Mouse (Mus musculus) forebrain, embryonic 12.5 days (tissue): ENCODE results near the gene Phf23. TPM values are rescaled to one million over a fixed set of nuclear protein-coding genes. Genes with fewer than 3 reads are reported as not detected.

ENCODE experiments used
- ATAC-seq: fragments of 200-750 bp; cut with Nextera tagmentation; 2 replicates; pipeline ENCODE4 v1.8.0; 2017; ENCODE audit warnings: moderate TSS enrichment; ENCODE audit not compliant: low FRiP score
- H3K27ac ChIP-seq: fragments of 300-500 bp; sonication (generic); 2 replicates; pipeline ENCODE4 v1.5.1; 2016; ENCODE audit warnings: mild to moderate bottlenecking
- H3K27me3 ChIP-seq: fragments of 300-500 bp; sonication (generic); 2 replicates; pipeline ENCODE4 v1.6.1; 2016; ENCODE audit warnings: mild to moderate bottlenecking
- H3K36me3 ChIP-seq: fragments of 300-500 bp; sonication (generic); replicated peaks from 2 replicates; pipeline ENCODE4 v1.6.1; 2016; ENCODE audit warnings: mild to moderate bottlenecking
- H3K4me1 ChIP-seq: fragments of 300-500 bp; sonication (generic); 2 replicates; pipeline ENCODE4 v1.6.1; 2016
- H3K4me2 ChIP-seq: fragments of 300-500 bp; sonication (generic); 2 replicates; pipeline ENCODE4 v1.6.1; 2016; ENCODE audit warnings: mild to moderate bottlenecking, moderate library complexity
- H3K4me3 ChIP-seq: fragments of 300-500 bp; sonication (generic); replicated peaks from 2 replicates; pipeline ENCODE4 v1.5.1; 2016; ENCODE audit warnings: mild to moderate bottlenecking
- H3K9ac ChIP-seq: fragments of 300-500 bp; sonication (generic); 2 replicates; pipeline ENCODE4 v1.6.1; 2016; ENCODE audit warnings: mild to moderate bottlenecking
- H3K9me3 ChIP-seq: fragments of 300-500 bp; sonication (generic); 2 replicates; pipeline ENCODE4 v1.6.1; 2016
- WGBS: fragments of 180-500 bp; shearing (Covaris S2); methylation state at CpG from one replicate; pipeline ENCODE4 v1.1.7; 2016; 5-methylcytosine and 5-hydroxymethylcytosine counted together
- polyA plus RNA-seq: library from polyadenylated mRNA; unstranded; fragments of >200 nt; fragmentation: Nextera tagmentation; extraction: Ambion mirVana; gene quantifications from 2 replicates; pipeline ENCODE4 v1.2.1, GENCODE M21; 2016

Phf23 gene
- polyA plus RNA-seq, 1 experiment from 2014 or later: 99.1 TPM

- WGBS: 61% methylated on average over 5 of the region's 5 CpGs
- H3K4me2 ChIP-seq: no peak overlapping the region
- peaks cover 11% of the 10 kb centered on the region for H3K4me1 ChIP-seq
- no peaks in the 10 kb centered on the region for H3K9me3 ChIP-seq
- no peak overlapping the region for H3K9ac ChIP-seq
- no peaks in the 10 kb centered on the region for H3K36me3 ChIP-seq
- no peak for ATAC-seq
- no peak overlapping the region for H3K4me3 ChIP-seq
- no peak overlapping the region for H3K27ac ChIP-seq
- peaks cover 75% of the 10 kb centered on the region for H3K27me3 ChIP-seq
Observed at GRCm38 (mm10) chr11:69961841-69962240, 33.7 kb upstream of the Phf23 start.

GRCm38 (mm10) chr11:69964650-69965270 is 30.8 kb upstream of the Phf23 start, which contains the start of gene Cldn7:
Gene Cldn7 (plus strand): TSS chr11:69964779.
- no peak for ATAC-seq
- no peak within 1 kb of the TSS for H3K4me2 ChIP-seq
- H3K27ac ChIP-seq: no peak within 1 kb of the TSS
- whole genome bisulfite sequencing: 10% methylated on average over 24 of the region's 24 CpGs
- H3K4me1 ChIP-seq: peaks cover 11% of the 10 kb centered on the region
- peaks cover 80% of the 10 kb centered on the region for H3K27me3 ChIP-seq
- no peaks in the 10 kb centered on the region for H3K9me3 ChIP-seq
- H3K4me3 ChIP-seq: peak within 1 kb of the TSS; percentile 19
- H3K9ac ChIP-seq: no peak within 1 kb of the TSS
- H3K36me3 ChIP-seq: peaks cover 17% of the 10 kb centered on the region

GRCm38 (mm10) chr11:69965271-69966005 is 30.1 kb upstream of the Phf23 start:
- ATAC-seq: no peak
- Histone ChIP-seq H3K9ac (no peak overlapping the region), H3K27ac (no peak overlapping the region), H3K9me3 (no peaks in the 10 kb centered on the region), H3K36me3 (peaks cover 23% of the 10 kb centered on the region), H3K4me1 (peaks cover 11% of the 10 kb centered on the region), H3K4me2 (peak overlapping the region; percentile 46), H3K4me3 (peak overlapping the region; percentile 31), H3K27me3 (peaks cover 75% of the 10 kb centered on the region)
- 1% methylated on average over 49 of the region's 49 CpGs for WGBS

GRCm38 (mm10) chr11:69966006-69966859 is 29.3 kb upstream of the Phf23 start:
- H3K27ac ChIP-seq: no peak overlapping the region
- H3K4me2 ChIP-seq: peak overlapping the region; percentile 46
- H3K27me3 ChIP-seq: peaks cover 69% of the 10 kb centered on the region
- no peak overlapping the region; the same call in 1 of the 2 replicates for H3K9ac ChIP-seq
- peak overlapping the region; percentile 31 for H3K4me3 ChIP-seq
- no peak for ATAC-seq
- peaks cover 11% of the 10 kb centered on the region for H3K4me1 ChIP-seq
- 2% methylated on average over 58 of the region's 59 CpGs for WGBS
- no peaks in the 10 kb centered on the region for H3K9me3 ChIP-seq
- peaks cover 28% of the 10 kb centered on the region for H3K36me3 ChIP-seq

GRCm38 (mm10) chr11:69966860-69967517 is 28.6 kb upstream of the Phf23 start:
- Histone ChIP-seq H3K9me3 (no peaks in the 10 kb centered on the region), H3K27ac (no peak overlapping the region), H3K27me3 (peaks cover 63% of the 10 kb centered on the region), H3K4me3 (peak overlapping the region; percentile 31), H3K4me2 (peak overlapping the region; percentile 46), H3K36me3 (peaks cover 35% of the 10 kb centered on the region), H3K9ac (no peak overlapping the region), H3K4me1 (peaks cover 11% of the 10 kb centered on the region)
- ATAC-seq: no peak
- 42% methylated on average over 17 of the region's 17 CpGs for WGBS

- Histone ChIP-seq H3K4me1 (peaks cover 11% of the 10 kb centered on the region), H3K9me3 (no peaks in the 10 kb centered on the region), H3K27ac (no peak overlapping the region), H3K36me3 (peaks cover 53% of the 10 kb centered on the region), H3K9ac (no peak overlapping the region), H3K4me2 (no peak overlapping the region), H3K4me3 (no peak overlapping the region), H3K27me3 (peaks cover 46% of the 10 kb centered on the region)
- WGBS: 83% methylated on average over 4 of the region's 4 CpGs
- ATAC-seq: no peak
Observed at GRCm38 (mm10) chr11:69968793-69969192, 26.8 kb upstream of the Phf23 start.

GRCm38 (mm10) chr11:69970222-69970621 is 25.4 kb upstream of the Phf23 start:
- Histone ChIP-seq H3K9me3 (no peaks in the 10 kb centered on the region), H3K4me2 (no peak overlapping the region), H3K27ac (no peak overlapping the region), H3K9ac (no peak overlapping the region), H3K27me3 (peaks cover 32% of the 10 kb centered on the region), H3K4me3 (no peak overlapping the region), H3K4me1 (peaks cover 11% of the 10 kb centered on the region), H3K36me3 (peaks cover 67% of the 10 kb centered on the region)
- no peak for ATAC-seq
- 88% methylated on average over 6 of the region's 6 CpGs for WGBS

- Histone ChIP-seq H3K36me3 (peaks cover 72% of the 10 kb centered on the region), H3K9ac (no peak overlapping the region), H3K27me3 (peaks cover 26% of the 10 kb centered on the region), H3K27ac (no peak overlapping the region), H3K9me3 (no peaks in the 10 kb centered on the region), H3K4me3 (no peak overlapping the region), H3K4me2 (no peak overlapping the region), H3K4me1 (peaks cover 11% of the 10 kb centered on the region)
- no peak for ATAC-seq
- 88% methylated on average over 3 of the region's 3 CpGs for WGBS
Observed at GRCm38 (mm10) chr11:69970775-69971174, 24.8 kb upstream of the Phf23 start.

- Histone ChIP-seq H3K4me2 (no peak overlapping the region), H3K27ac (no peak overlapping the region), H3K36me3 (peaks cover 78% of the 10 kb centered on the region), H3K9ac (no peak overlapping the region), H3K4me1 (peaks cover 9% of the 10 kb centered on the region), H3K9me3 (no peaks in the 10 kb centered on the region), H3K27me3 (no peaks in the 10 kb centered on the region), H3K4me3 (no peak overlapping the region)
- WGBS: 94% methylated on average over 2 of the region's 2 CpGs
- ATAC-seq: no peak
Observed at GRCm38 (mm10) chr11:69974907-69975306, 20.7 kb upstream of the Phf23 start.

- 89% methylated on average over 4 of the region's 4 CpGs for WGBS
- H3K9ac ChIP-seq: no peak overlapping the region
- no peak for ATAC-seq
- H3K36me3 ChIP-seq: peaks cover 68% of the 10 kb centered on the region
- no peaks in the 10 kb centered on the region for H3K27me3 ChIP-seq
- H3K4me2 ChIP-seq: no peak overlapping the region
- no peak overlapping the region for H3K4me3 ChIP-seq
- H3K27ac ChIP-seq: no peak overlapping the region
- peaks cover 9% of the 10 kb centered on the region for H3K4me1 ChIP-seq
- no peaks in the 10 kb centered on the region for H3K9me3 ChIP-seq
Observed at GRCm38 (mm10) chr11:69976271-69976670, 19.3 kb upstream of the Phf23 start.

GRCm38 (mm10) chr11:69979827-69980195 is 15.8 kb upstream of the Phf23 start:
- Histone ChIP-seq H3K4me2 (peak overlapping the region; percentile 93), H3K4me1 (peaks cover 34% of the 10 kb centered on the region), H3K36me3 (peaks cover 47% of the 10 kb centered on the region), H3K9me3 (no peaks in the 10 kb centered on the region), H3K9ac (peak overlapping the region; percentile 78), H3K27me3 (no peaks in the 10 kb centered on the region), H3K4me3 (peak overlapping the region; percentile 100), H3K27ac (peak overlapping the region; percentile 100)
- no peak for ATAC-seq
- WGBS: 3% methylated on average over 16 of the region's 16 CpGs
